Mouse (Mus musculus) spleen, adult 2 months (tissue): Measurements from ENCODE around the gene Dnmt3l.

Source experiments
- CTCF ChIP-seq: fragments of 200-500 bp; IDR thresholded peaks from 2 replicates; pipeline ENCODE4 v1.5.1; 2011; ENCODE audit warnings: mild to moderate bottlenecking, inconsistent platforms; ENCODE audit not compliant: insufficient read depth, insufficient read length, insufficient replicate concordance; ENCODE audit errors: extremely low read depth
- POLR2A ChIP-seq: fragments of 200-500 bp; IDR thresholded peaks from 2 replicates; pipeline ENCODE4 v1.6.1; 2011; ENCODE audit warnings: low read depth, low read length, inconsistent platforms

- TF ChIP-seq POLR2A (no peak), CTCF (no peak)
Measured at GRCm38 (mm10) chr10:78085711-78086110, 44.0 kb downstream of the Dnmt3l start.
